Mouse (Mus musculus) olfactory bulb, adult 2 months (tissue): ENCODE data around the gene Nos1ap.

Experiments
- CTCF ChIP-seq: fragments of 200-500 bp; IDR thresholded peaks from 2 replicates; pipeline ENCODE4 v1.5.1; 2012; ENCODE audit warnings: low read depth, mild to moderate bottlenecking, low read length, moderate library complexity; ENCODE audit not compliant: insufficient read depth
- POLR2A ChIP-seq: fragments of 200-500 bp; IDR thresholded peaks from 2 replicates; pipeline ENCODE4 v1.6.1; 2012; ENCODE audit warnings: mild to moderate bottlenecking, low read depth, low read length, moderate library complexity; ENCODE audit not compliant: insufficient read depth

DNA sequence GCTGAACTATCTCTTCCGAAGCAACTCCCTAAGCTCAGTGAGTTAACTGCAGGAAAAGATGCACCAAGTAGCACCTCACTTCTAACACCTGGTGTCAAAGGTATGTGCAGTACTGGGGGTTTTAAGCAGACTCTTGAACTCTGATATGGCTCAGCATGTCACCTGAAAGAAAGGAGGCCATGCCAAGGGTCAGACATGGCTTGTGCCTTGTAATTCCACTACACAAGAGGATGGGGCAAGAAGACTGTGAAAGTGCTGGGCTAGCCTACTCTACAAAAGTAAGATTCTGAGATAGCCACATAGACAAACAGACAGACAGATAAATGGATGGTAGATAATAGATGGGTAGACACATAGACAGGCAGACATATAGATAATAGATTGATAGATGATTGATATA lies 87.7 kb downstream of the Nos1ap start:
- TF ChIP-seq POLR2A (no peak), CTCF (no peak)
